ENCODE assay signal across 21 mouse cellular contexts in the genomic region with DNA sequence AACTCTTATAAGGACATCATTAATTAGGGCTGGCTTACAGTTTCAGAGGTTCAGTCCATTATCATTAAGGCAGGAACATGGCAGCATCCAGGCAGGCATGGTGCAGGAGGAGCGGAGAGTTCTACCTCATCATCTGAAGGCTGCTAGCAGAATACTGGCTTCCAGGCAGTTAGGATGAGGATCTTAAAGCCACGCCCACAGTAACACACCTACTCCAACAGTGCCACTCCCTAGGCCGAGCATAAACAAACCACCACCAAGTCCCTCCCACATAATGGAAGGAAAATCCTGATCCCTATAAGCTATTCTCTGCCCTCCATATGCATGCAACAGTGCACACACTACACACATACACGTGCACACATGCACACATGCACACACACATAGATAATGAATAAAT.
"Had no signal": no experiment of that assay in that cellular context is flagged by ENCODE, and none has a peak within 500 bp of the region (broad histone marks: within the 10 kb centered on the region; RNA-seq: fewer than 3 reads in every experiment).

No protein-coding gene starts in this region.

- H3K9ac ChIP-seq: limb, embryonic 12.5 days; limb, embryonic 13.5 days; limb, embryonic 15.5 days; liver, embryonic 12.5 days; liver, embryonic 13.5 days; liver, embryonic 14.5 days; liver, embryonic 15.5 days; liver, postnatal 0 days; lung, embryonic 14.5 days; lung, embryonic 15.5 days; midbrain, embryonic 12.5 days; midbrain, embryonic 15.5 days had no signal

- H3K27me3 ChIP-seq: limb, embryonic 12.5 days; limb, embryonic 13.5 days; limb, embryonic 15.5 days; liver, embryonic 12.5 days; liver, embryonic 13.5 days; liver, embryonic 15.5 days; lung, embryonic 15.5 days; midbrain, embryonic 12.5 days; midbrain, embryonic 15.5 days had no signal

- H3K4me1 ChIP-seq: limb, embryonic 12.5 days; limb, embryonic 13.5 days; liver, embryonic 12.5 days; liver, embryonic 13.5 days; liver, embryonic 15.5 days; midbrain, embryonic 10.5 days; midbrain, embryonic 12.5 days; midbrain, embryonic 15.5 days had no signal

- H3K27ac ChIP-seq: left cerebral cortex, adult 2 months; limb, embryonic 10.5 days; limb, embryonic 12.5 days; limb, embryonic 13.5 days; limb, embryonic 15.5 days; liver, embryonic 12.5 days; liver, embryonic 13.5 days; liver, embryonic 14.5 days; liver, embryonic 15.5 days; lung, embryonic 15.5 days; macrophage; midbrain, embryonic 10.5 days; midbrain, embryonic 12.5 days; midbrain, embryonic 15.5 days had no signal

- H3K36me3 ChIP-seq: limb, embryonic 10.5 days; limb, embryonic 12.5 days; limb, embryonic 13.5 days; limb, embryonic 15.5 days; liver, embryonic 12.5 days; liver, embryonic 13.5 days; liver, embryonic 15.5 days; lung, embryonic 15.5 days; midbrain, embryonic 10.5 days; midbrain, embryonic 12.5 days; midbrain, embryonic 15.5 days had no signal

- H3K4me2 ChIP-seq: limb, embryonic 12.5 days; limb, embryonic 13.5 days; limb, embryonic 15.5 days; liver, embryonic 11.5 days; liver, embryonic 12.5 days; liver, embryonic 13.5 days; liver, embryonic 15.5 days; lung, embryonic 14.5 days; lung, embryonic 15.5 days; midbrain, embryonic 12.5 days; midbrain, embryonic 15.5 days had no signal

- ATAC-seq: liver, embryonic 12.5 days; liver, postnatal 0 days; midbrain, embryonic 15.5 days; midbrain, embryonic 16.5 days had no signal

- H3K4me3 ChIP-seq: left cerebral cortex, adult 2 months; limb, embryonic 10.5 days; limb, embryonic 12.5 days; limb, embryonic 13.5 days; limb, embryonic 15.5 days; liver, embryonic 12.5 days; liver, embryonic 13.5 days; liver, embryonic 15.5 days; lung, embryonic 15.5 days; midbrain, embryonic 10.5 days; midbrain, embryonic 12.5 days; midbrain, embryonic 15.5 days; myocyte had no signal

- H3K9me3 ChIP-seq: limb, embryonic 10.5 days; limb, embryonic 13.5 days; limb, embryonic 15.5 days; liver, embryonic 12.5 days; liver, embryonic 13.5 days; liver, embryonic 15.5 days; lung, embryonic 15.5 days; midbrain, embryonic 10.5 days; midbrain, embryonic 12.5 days; midbrain, embryonic 15.5 days had no signal

- DNase-seq: liver; liver, embryonic 13.5 days; liver, postnatal 0 days; lung, adult 2 months had no signal
